Mouse (Mus musculus): ENCODE results near the gene Cabin1. TPM values are rescaled to one million over a fixed set of nuclear protein-coding genes. Genes with fewer than 3 reads are reported as not detected.

The Cabin1 gene
- polyA plus RNA-seq, 1 experiment, result 35.0 TPM

DNA sequence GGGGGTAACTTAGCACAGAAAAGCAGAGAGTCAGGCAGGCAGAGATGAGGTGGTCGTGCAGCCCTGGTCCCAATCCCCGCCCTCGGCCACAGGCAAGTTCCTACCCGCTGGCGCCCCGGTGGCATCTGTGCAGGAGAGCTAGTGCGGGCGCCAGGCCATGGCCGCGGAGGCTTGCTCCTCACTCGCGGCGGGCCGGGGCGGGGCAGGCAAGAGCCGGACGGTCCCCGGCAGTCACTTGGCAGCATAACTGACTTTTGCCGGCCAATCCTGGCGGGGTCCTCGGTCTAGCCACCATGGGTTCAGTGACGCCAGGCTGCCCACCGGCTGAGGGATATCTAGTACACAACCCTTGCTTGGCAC lies 96.2 kb downstream of the Cabin1 start:
- TF ChIP-seq POLR2A (IDR thresholded peaks at IDR 0.05; ENCODE audit: borderline replicate concordance, low read depth, low read length), result no peak
- Histone ChIP-seq H3K4me3 (ENCODE audit: insufficient read depth, low read length) (peak overlapping the region; percentile 65), H3K27ac (ENCODE audit: insufficient read depth, low read depth, low read length) (peak overlapping the region; percentile 74), H3K4me1 (ENCODE audit: control insufficient read depth, insufficient read depth, low read length) (peaks cover 16% of the 10 kb centered on the region)

- H3K4me1 ChIP-seq (ENCODE audit: control insufficient read depth, insufficient read depth, low read length), result peaks cover 16% of the 10 kb centered on the region
- H3K27ac ChIP-seq (ENCODE audit: insufficient read depth, low read depth, low read length), result peak overlapping the region; percentile 74
- TF ChIP-seq CTCF (IDR thresholded peaks at IDR 0.05; ENCODE audit: low read depth, low read length), result no peak
- no peak for TF ChIP-seq POLR2A (IDR thresholded peaks at IDR 0.05; ENCODE audit: borderline replicate concordance, low read depth, low read length)
- H3K4me3 ChIP-seq (ENCODE audit: insufficient read depth, low read length), result peak overlapping the region; percentile 65
Observed at GRCm38 (mm10) chr10:75667115-75667910, 96.8 kb downstream of the Cabin1 start.

DNA sequence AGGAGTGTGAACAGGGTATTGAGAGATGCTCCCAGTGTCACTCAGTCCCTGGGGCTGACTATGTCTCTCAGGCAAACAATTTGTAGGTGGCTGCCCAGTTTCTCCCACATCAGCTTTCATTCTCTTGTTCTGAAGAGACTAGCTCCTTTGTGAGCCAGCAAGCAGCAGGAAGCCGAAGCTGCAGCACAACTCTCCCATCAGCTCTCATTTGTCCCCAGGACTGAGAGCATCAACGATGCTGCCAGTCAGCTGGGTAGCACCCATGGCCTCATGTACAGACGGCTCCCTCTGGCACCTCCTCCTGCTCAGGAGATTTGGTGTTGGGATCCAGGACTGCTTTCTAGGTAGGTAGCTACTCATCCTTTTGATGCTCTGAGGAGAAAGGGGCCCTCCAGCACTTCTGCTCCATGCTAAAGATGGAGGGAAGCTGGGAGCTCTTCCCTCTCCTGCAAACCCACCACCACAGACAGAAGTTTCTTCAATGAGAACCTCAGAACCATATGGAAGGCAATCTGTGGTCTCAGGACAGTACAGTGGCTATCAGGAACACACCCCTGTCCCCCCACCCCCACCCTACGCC lies 97.6 kb downstream of the Cabin1 start:
- Histone ChIP-seq H3K4me3 (ENCODE audit: insufficient read depth, low read length) (peak overlapping the region; percentile 65), H3K4me1 (ENCODE audit: control insufficient read depth, insufficient read depth, low read length) (peaks cover 16% of the 10 kb centered on the region), H3K27ac (ENCODE audit: insufficient read depth, low read depth, low read length) (peak overlapping the region; percentile 74)
- no peak for TF ChIP-seq POLR2A (IDR thresholded peaks at IDR 0.05; ENCODE audit: borderline replicate concordance, low read depth, low read length)
- no peak for TF ChIP-seq CTCF (IDR thresholded peaks at IDR 0.05; ENCODE audit: low read depth, low read length)

- H3K27ac ChIP-seq (ENCODE audit: insufficient read depth, low read depth, low read length), result no peak overlapping the region
- peaks cover 16% of the 10 kb centered on the region for H3K4me1 ChIP-seq (ENCODE audit: control insufficient read depth, insufficient read depth, low read length)
- no peak overlapping the region for H3K4me3 ChIP-seq (ENCODE audit: insufficient read depth, low read length)
- TF ChIP-seq POLR2A (IDR thresholded peaks at IDR 0.05; ENCODE audit: borderline replicate concordance, low read depth, low read length) (no peak), CTCF (IDR thresholded peaks at IDR 0.05; ENCODE audit: low read depth, low read length) (no peak)
Observed at GRCm38 (mm10) chr10:75664673-75665270, 99.4 kb downstream of the Cabin1 start.

GRCm38 (mm10) chr10:75662575-75662974 lies 101.6 kb downstream of the Cabin1 start:
- H3K4me1 ChIP-seq (ENCODE audit: control insufficient read depth, insufficient read depth, low read length), result peaks cover 8% of the 10 kb centered on the region
- no peak overlapping the region for H3K4me3 ChIP-seq (ENCODE audit: insufficient read depth, low read length)
- TF ChIP-seq CTCF (IDR thresholded peaks at IDR 0.05; ENCODE audit: low read depth, low read length) (no peak), POLR2A (IDR thresholded peaks at IDR 0.05; ENCODE audit: borderline replicate concordance, low read depth, low read length) (no peak)
- H3K27ac ChIP-seq (ENCODE audit: insufficient read depth, low read depth, low read length), result no peak overlapping the region

DNA sequence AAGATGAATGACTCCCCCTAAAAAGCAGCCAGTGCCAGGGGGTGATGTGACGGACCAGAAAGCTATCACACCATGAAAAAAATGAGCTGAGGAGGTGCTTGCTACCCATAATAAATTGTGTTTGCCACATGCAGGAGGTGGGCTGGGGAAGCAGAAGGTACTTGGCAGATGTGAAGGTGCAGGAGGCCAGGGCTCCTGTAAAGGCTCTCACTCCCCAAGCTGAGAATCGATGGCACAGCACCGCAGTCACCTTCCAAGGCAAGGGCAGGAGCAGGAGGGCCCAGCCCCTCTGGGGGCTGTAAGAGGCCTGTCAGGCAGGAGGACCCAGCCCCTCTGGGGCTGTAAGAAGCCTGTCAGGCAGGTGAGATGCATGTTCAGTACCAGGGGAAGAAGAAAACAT lies 102.3 kb downstream of the Cabin1 start:
- H3K4me3 ChIP-seq (ENCODE audit: insufficient read depth, low read length), result no peak overlapping the region
- TF ChIP-seq POLR2A (IDR thresholded peaks at IDR 0.05; ENCODE audit: borderline replicate concordance, low read depth, low read length), result no peak
- no peak for TF ChIP-seq CTCF (IDR thresholded peaks at IDR 0.05; ENCODE audit: low read depth, low read length)
- H3K4me1 ChIP-seq (ENCODE audit: control insufficient read depth, insufficient read depth, low read length), result peaks cover 8% of the 10 kb centered on the region
- H3K27ac ChIP-seq (ENCODE audit: insufficient read depth, low read depth, low read length), result no peak overlapping the region

DNA sequence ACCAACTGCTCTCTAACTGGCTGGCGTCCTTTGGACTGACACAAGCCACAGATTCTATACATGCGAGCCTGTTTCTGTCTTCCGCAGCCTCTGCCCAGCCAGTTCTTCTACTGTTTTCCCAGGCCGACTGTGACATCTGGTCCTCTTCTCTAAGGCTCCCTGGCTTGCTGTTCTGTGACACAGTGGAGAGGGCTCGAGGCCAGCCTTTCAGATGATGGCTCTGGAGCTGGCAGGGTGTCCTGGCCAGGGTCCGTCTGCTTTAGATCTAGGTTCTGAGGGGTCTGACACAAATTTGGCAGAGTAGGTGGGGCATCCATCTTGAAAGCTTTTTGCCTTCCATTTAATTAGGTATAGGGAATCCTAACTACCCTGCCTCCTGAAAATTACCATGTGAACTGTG lies 102.8 kb downstream of the Cabin1 start:
- no peak overlapping the region for H3K27ac ChIP-seq (ENCODE audit: insufficient read depth, low read depth, low read length)
- H3K4me3 ChIP-seq (ENCODE audit: insufficient read depth, low read length), result no peak overlapping the region
- no peak for TF ChIP-seq POLR2A (IDR thresholded peaks at IDR 0.05; ENCODE audit: borderline replicate concordance, low read depth, low read length)
- no peak for TF ChIP-seq CTCF (IDR thresholded peaks at IDR 0.05; ENCODE audit: low read depth, low read length)
- peaks cover 4% of the 10 kb centered on the region for H3K4me1 ChIP-seq (ENCODE audit: control insufficient read depth, insufficient read depth, low read length)

GRCm38 (mm10) chr10:75657772-75658171 lies 106.4 kb downstream of the Cabin1 start:
- no peak overlapping the region for H3K4me3 ChIP-seq (ENCODE audit: insufficient read depth, low read length)
- no peak overlapping the region for H3K27ac ChIP-seq (ENCODE audit: insufficient read depth, low read depth, low read length)

GRCm38 (mm10) chr10:75657165-75657564 lies 107.0 kb downstream of the Cabin1 start:
- Histone ChIP-seq H3K4me3 (ENCODE audit: insufficient read depth, low read length) (no peak overlapping the region), H3K27ac (ENCODE audit: insufficient read depth, low read depth, low read length) (no peak overlapping the region), H3K4me1 (ENCODE audit: control insufficient read depth, insufficient read depth, low read length) (no peaks in the 10 kb centered on the region)
- TF ChIP-seq CTCF (IDR thresholded peaks at IDR 0.05; ENCODE audit: low read depth, low read length) (no peak), POLR2A (IDR thresholded peaks at IDR 0.05; ENCODE audit: borderline replicate concordance, low read depth, low read length) (no peak)

More at GRCm38 (mm10) chr10:75657772-75658171, 106.4 kb downstream of the Cabin1 start:
- TF ChIP-seq CTCF (IDR thresholded peaks at IDR 0.05; ENCODE audit: low read depth, low read length) (no peak), POLR2A (IDR thresholded peaks at IDR 0.05; ENCODE audit: borderline replicate concordance, low read depth, low read length) (no peak)
- H3K4me1 ChIP-seq (ENCODE audit: control insufficient read depth, insufficient read depth, low read length), result no peaks in the 10 kb centered on the region

DNA sequence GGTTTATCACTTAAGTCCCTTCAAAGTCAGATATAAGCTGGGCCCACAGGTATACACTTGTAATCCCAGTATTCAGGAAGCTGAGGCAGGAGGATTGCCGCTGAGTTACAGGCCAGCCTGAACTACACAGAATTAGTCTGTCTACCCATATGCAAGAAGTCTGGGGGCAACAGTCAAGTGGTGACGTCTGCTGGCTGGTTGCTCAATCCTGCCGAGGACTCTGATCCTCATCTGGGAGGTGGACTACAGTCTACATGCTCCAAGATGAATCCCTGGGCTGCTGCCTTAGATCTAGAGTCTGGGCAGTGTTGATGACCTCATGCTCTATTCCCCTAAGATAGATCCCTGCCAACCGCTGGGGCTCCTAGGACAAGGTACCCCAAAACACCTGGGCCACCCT lies 110.1 kb downstream of the Cabin1 start:
- H3K27ac ChIP-seq (ENCODE audit: insufficient read depth, low read depth, low read length), result no peak overlapping the region
- TF ChIP-seq POLR2A (IDR thresholded peaks at IDR 0.05; ENCODE audit: borderline replicate concordance, low read depth, low read length) (no peak), CTCF (IDR thresholded peaks at IDR 0.05; ENCODE audit: low read depth, low read length) (no peak)
- no peak overlapping the region for H3K4me3 ChIP-seq (ENCODE audit: insufficient read depth, low read length)
- no peaks in the 10 kb centered on the region for H3K4me1 ChIP-seq (ENCODE audit: control insufficient read depth, insufficient read depth, low read length)
